Mouse (Mus musculus): ENCODE results near the gene Klhl24. TPM values are rescaled to one million over a fixed set of nuclear protein-coding genes. Genes with fewer than 3 reads are reported as not detected.

The Klhl24 gene
- total RNA-seq, 2 experiments from 2014 or later: 86.7 to 89.8 TPM

- no peak for DNase-seq
These were observed 54.6 kb downstream of the Klhl24 start for GRCm38 (mm10) chr16:20151991-20152390.

GRCm38 (mm10) chr16:20153742-20154141 is 56.4 kb downstream of the Klhl24 start:
- no peak for DNase-seq

GRCm38 (mm10) chr16:20160130-20160529 is 62.8 kb downstream of the Klhl24 start:
- DNase-seq: no peak

- DNase-seq: no peak
These were observed 71.7 kb downstream of the Klhl24 start for GRCm38 (mm10) chr16:20169071-20169470.

GRCm38 (mm10) chr16:20169471-20170106 is 72.2 kb downstream of the Klhl24 start:
- no peak for DNase-seq

Other genes with a start within 250 kb of the Klhl24 start
- 1 to 10 TPM; 1.3 to 1.5 TPM for gene Klhl6, start 114.5 kb upstream of the Klhl24 start, total RNA-seq (2021)
- gene Yeats2, start 43.5 kb downstream of the Klhl24 start, total RNA-seq (2021): 10 to 100 TPM; 36.4 to 45.5 TPM
- gene Map6d1, start 143.8 kb downstream of the Klhl24 start, total RNA-seq (2021): 10 to 100 TPM; 37.7 to 41.2 TPM
- gene Parl, start 204.8 kb downstream of the Klhl24 start, total RNA-seq (2021): 10 to 100 TPM; 56.2 to 61.9 TPM
- not detected for gene Cyp2ab1, start 227.9 kb downstream of the Klhl24 start, total RNA-seq (2021)